Mouse (Mus musculus) adrenal gland, postnatal 0 days (tissue): ENCODE results near the gene Vmn1r213. TPM values are rescaled to one million over a fixed set of nuclear protein-coding genes. Genes with fewer than 3 reads are reported as not detected.

Experiments used
- polyA plus RNA-seq: library from polyadenylated mRNA; unstranded; fragments of >200 nt; fragmentation: Nextera tagmentation; extraction: Ambion mirVana; gene quantifications from 2 replicates; pipeline ENCODE4 v1.2.1, GENCODE M21; 2015

The Vmn1r213 gene
- polyA plus RNA-seq: not detected in 2 replicates

DNA sequence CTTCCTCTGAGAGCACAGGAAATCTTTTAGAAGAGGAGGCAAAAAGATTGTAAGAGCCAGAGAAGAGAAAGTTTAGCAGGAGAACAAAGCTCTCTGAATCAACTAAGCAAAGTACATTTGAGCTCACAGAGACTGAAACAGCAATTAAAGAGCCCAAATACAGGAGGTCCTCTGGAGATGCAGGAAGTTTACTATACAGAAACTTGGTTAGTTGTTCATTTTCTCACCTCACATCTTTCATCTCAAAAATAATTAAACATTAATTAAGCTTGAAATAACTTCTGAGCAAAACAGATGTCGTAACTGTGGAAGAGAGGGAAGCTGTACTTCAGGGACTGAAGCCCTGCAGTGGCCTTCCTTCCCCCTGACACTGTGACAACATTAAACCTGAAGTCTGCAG is at the start of gene Vmn1r213:
TSS of gene Vmn1r213 (plus strand) at position 301 of the 400 bp plus-strand sequence.

DNA sequence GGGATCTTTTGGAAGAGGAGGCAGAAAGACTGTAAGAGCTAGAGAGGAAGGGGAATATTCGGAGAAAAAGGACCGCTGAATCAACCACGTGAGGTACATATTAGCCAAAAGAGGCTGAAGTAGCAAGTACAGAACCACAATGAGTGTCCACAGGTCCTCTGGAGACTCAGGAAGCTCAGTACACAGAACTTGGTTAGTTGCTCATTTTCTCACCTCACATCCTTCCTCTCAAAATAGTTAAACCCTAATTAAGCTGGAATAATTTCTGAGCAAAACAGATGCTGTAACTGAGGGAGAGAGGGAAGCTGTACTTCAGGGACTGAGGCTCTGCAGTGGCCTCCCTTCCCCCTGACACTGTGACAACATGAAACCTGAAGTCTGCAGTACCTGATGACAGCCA is 22.7 kb downstream of the Vmn1r213 start, which contains the start of gene Vmn1r214:
TSS of gene Vmn1r214 (plus strand) at position 301 of the 400 bp plus-strand sequence.

Other genes starting within 250 kb of the Vmn1r213 start
- gene Vmn1r208, start 230.3 kb upstream of the Vmn1r213 start, polyA plus RNA-seq: not detected in 2 replicates
- gene Vmn1r209, start 198.0 kb upstream of the Vmn1r213 start, polyA plus RNA-seq: not detected in 2 replicates
- gene Vmn1r210, start 176.3 kb upstream of the Vmn1r213 start, polyA plus RNA-seq: not detected in 2 replicates
- not detected in 2 replicates for gene Vmn1r211, start 150.1 kb upstream of the Vmn1r213 start, polyA plus RNA-seq
- not detected in 2 replicates for gene Vmn1r212, start 123.5 kb upstream of the Vmn1r213 start, polyA plus RNA-seq
- gene Vmn1r214, start 22.8 kb downstream of the Vmn1r213 start, polyA plus RNA-seq: not detected in 2 replicates
- not detected in 2 replicates for gene Vmn1r215, start 60.4 kb downstream of the Vmn1r213 start, polyA plus RNA-seq
- gene Vmn1r217, start 110.6 kb downstream of the Vmn1r213 start, polyA plus RNA-seq: not detected in 2 replicates
- not detected in 2 replicates for gene Vmn1r218, start 125.5 kb downstream of the Vmn1r213 start, polyA plus RNA-seq
- not detected in 2 replicates for gene Vmn1r219, start 151.7 kb downstream of the Vmn1r213 start, polyA plus RNA-seq
- not detected in 2 replicates for gene Vmn1r220, start 180.3 kb downstream of the Vmn1r213 start, polyA plus RNA-seq
- not detected in 2 replicates for gene Vmn1r221, start 206.5 kb downstream of the Vmn1r213 start, polyA plus RNA-seq
- not detected in 2 replicates for gene Vmn1r222, start 228.3 kb downstream of the Vmn1r213 start, polyA plus RNA-seq
- not detected in 2 replicates for gene Vmn1r223, start 239.5 kb downstream of the Vmn1r213 start, polyA plus RNA-seq